Mouse (Mus musculus): Measurements from ENCODE around the gene Caskin2. TPM values are rescaled to one million over a fixed set of nuclear protein-coding genes. Genes with fewer than 3 reads are reported as not detected.

The Caskin2 gene
- polyA plus RNA-seq, 1 experiment from 2014 or later, result 20.1 TPM

GRCm38 (mm10) chr11:115777487-115778335, 35.7 kb downstream of the Caskin2 start:
- H3K4me1 ChIP-seq, result peaks cover 73% of the 10 kb centered on the region
- H3K27ac ChIP-seq (replicated peaks), result peak overlapping the region; percentile 98
- H3K36me3 ChIP-seq, result peaks cover 31% of the 10 kb centered on the region
- H3K27me3 ChIP-seq (replicated peaks), result no peaks in the 10 kb centered on the region
- H3K9ac ChIP-seq, result peak overlapping the region; percentile 64
- no peak overlapping the region for H3K4me2 ChIP-seq
- 87% methylated on average over 17 of the region's 17 CpGs for WGBS
- ATAC-seq (ENCODE audit: extremely low read depth, insufficient number of reproducible peaks, low FRiP score, low TSS enrichment), result no peak
- H3K4me3 ChIP-seq, result no peak overlapping the region
- no peaks in the 10 kb centered on the region for H3K9me3 ChIP-seq

- WGBS, result 68% methylated on average over 9 of the region's 9 CpGs
- H3K4me2 ChIP-seq, result peak overlapping the region; percentile 44; the same call in 1 of the 2 replicates
- peaks cover 73% of the 10 kb centered on the region for H3K4me1 ChIP-seq
- ATAC-seq (ENCODE audit: extremely low read depth, insufficient number of reproducible peaks, low FRiP score, low TSS enrichment), result no peak
- H3K9ac ChIP-seq, result peak overlapping the region; percentile 64
- no peaks in the 10 kb centered on the region for H3K9me3 ChIP-seq
- H3K4me3 ChIP-seq, result no peak overlapping the region
- peak overlapping the region; percentile 98 for H3K27ac ChIP-seq (replicated peaks)
- no peaks in the 10 kb centered on the region for H3K27me3 ChIP-seq (replicated peaks)
- H3K36me3 ChIP-seq, result peaks cover 33% of the 10 kb centered on the region
These were observed 36.5 kb downstream of the Caskin2 start for GRCm38 (mm10) chr11:115776954-115777353.

GRCm38 (mm10) chr11:115775821-115776665, 37.4 kb downstream of the Caskin2 start:
- peak overlapping the region; percentile 98 for H3K27ac ChIP-seq (replicated peaks)
- no peaks in the 10 kb centered on the region for H3K9me3 ChIP-seq
- peak overlapping the region; percentile 44 for H3K4me2 ChIP-seq
- peaks cover 24% of the 10 kb centered on the region for H3K36me3 ChIP-seq
- H3K27me3 ChIP-seq (replicated peaks), result no peaks in the 10 kb centered on the region
- peak overlapping the region; percentile 64 for H3K9ac ChIP-seq
- peaks cover 66% of the 10 kb centered on the region for H3K4me1 ChIP-seq
- ATAC-seq (ENCODE audit: extremely low read depth, insufficient number of reproducible peaks, low FRiP score, low TSS enrichment), result no peak
- WGBS, result 41% methylated on average over 18 of the region's 18 CpGs
- no peak overlapping the region for H3K4me3 ChIP-seq

GRCm38 (mm10) chr11:115774653-115775052, 38.8 kb downstream of the Caskin2 start:
- Histone ChIP-seq H3K9me3 (no peaks in the 10 kb centered on the region), H3K4me3 (no peak overlapping the region), H3K27ac (replicated peaks) (0 out of 2 replicates have a peak overlapping the region, but pooled peaks have one; percentile 4), H3K36me3 (peaks cover 22% of the 10 kb centered on the region), H3K27me3 (replicated peaks) (no peaks in the 10 kb centered on the region), H3K4me1 (peaks cover 66% of the 10 kb centered on the region), H3K9ac (0 out of 2 replicates have a peak overlapping the region, but pooled peaks have one; percentile 24), H3K4me2 (no peak overlapping the region)
- WGBS, result 48% methylated on average over 4 of the region's 4 CpGs
- ATAC-seq (ENCODE audit: extremely low read depth, insufficient number of reproducible peaks, low FRiP score, low TSS enrichment), result no peak

GRCm38 (mm10) chr11:115768896-115769295, 44.5 kb downstream of the Caskin2 start:
- WGBS, result 76% methylated on average over 3 of the region's 3 CpGs
- peak overlapping the region; percentile 84 for H3K27ac ChIP-seq (replicated peaks)
- no peaks in the 10 kb centered on the region for H3K27me3 ChIP-seq (replicated peaks)
- H3K4me1 ChIP-seq, result peaks cover 52% of the 10 kb centered on the region
- H3K9ac ChIP-seq, result peak overlapping the region; percentile 53
- peak overlapping the region; percentile 49 for H3K4me2 ChIP-seq
- ATAC-seq (ENCODE audit: extremely low read depth, insufficient number of reproducible peaks, low FRiP score, low TSS enrichment), result no peak
- H3K36me3 ChIP-seq, result peaks cover 21% of the 10 kb centered on the region
- no peaks in the 10 kb centered on the region for H3K9me3 ChIP-seq
- H3K4me3 ChIP-seq, result no peak overlapping the region

GRCm38 (mm10) chr11:115766981-115767380, 46.5 kb downstream of the Caskin2 start:
- H3K27ac ChIP-seq (replicated peaks), result peak overlapping the region; percentile 99
- H3K36me3 ChIP-seq, result peaks cover 8% of the 10 kb centered on the region
- no peaks in the 10 kb centered on the region for H3K9me3 ChIP-seq
- peak overlapping the region; percentile 92 for H3K4me2 ChIP-seq
- peak overlapping the region; percentile 93 for H3K4me3 ChIP-seq
- peak overlapping the region; percentile 99 for H3K9ac ChIP-seq
- H3K27me3 ChIP-seq (replicated peaks), result no peaks in the 10 kb centered on the region
- 75% methylated on average over 8 of the region's 8 CpGs for WGBS
- no peak for ATAC-seq (ENCODE audit: extremely low read depth, insufficient number of reproducible peaks, low FRiP score, low TSS enrichment)
- H3K4me1 ChIP-seq, result peaks cover 52% of the 10 kb centered on the region

GRCm38 (mm10) chr11:115766356-115766943, 47.0 kb downstream of the Caskin2 start:
- Histone ChIP-seq H3K9me3 (no peaks in the 10 kb centered on the region), H3K4me2 (peak overlapping the region; percentile 92), H3K27me3 (replicated peaks) (no peaks in the 10 kb centered on the region), H3K27ac (replicated peaks) (peak overlapping the region; percentile 99), H3K4me1 (peaks cover 52% of the 10 kb centered on the region), H3K9ac (peak overlapping the region; percentile 99), H3K4me3 (peak overlapping the region; percentile 93), H3K36me3 (peaks cover 8% of the 10 kb centered on the region)
- WGBS, result 28% methylated on average over 13 of the region's 13 CpGs
- no peak for ATAC-seq (ENCODE audit: extremely low read depth, insufficient number of reproducible peaks, low FRiP score, low TSS enrichment)

GRCm38 (mm10) chr11:115765607-115766141, 47.8 kb downstream of the Caskin2 start:
- Histone ChIP-seq H3K4me1 (peaks cover 47% of the 10 kb centered on the region), H3K27me3 (replicated peaks) (no peaks in the 10 kb centered on the region), H3K4me3 (peak overlapping the region; percentile 93), H3K36me3 (peaks cover 8% of the 10 kb centered on the region), H3K27ac (replicated peaks) (peak overlapping the region; percentile 99), H3K9me3 (no peaks in the 10 kb centered on the region), H3K4me2 (peak overlapping the region; percentile 92), H3K9ac (peak overlapping the region; percentile 99)
- under 1% methylated on average over 34 of the region's 34 CpGs for WGBS
- peak; percentile 53; the same call in 1 of the 2 replicates for ATAC-seq (ENCODE audit: extremely low read depth, insufficient number of reproducible peaks, low FRiP score, low TSS enrichment)

- peaks cover 42% of the 10 kb centered on the region for H3K4me1 ChIP-seq
- H3K9ac ChIP-seq, result peak within 1 kb of the TSS; percentile 99
- no peaks in the 10 kb centered on the region for H3K9me3 ChIP-seq
- peaks cover 8% of the 10 kb centered on the region for H3K36me3 ChIP-seq
- ATAC-seq (ENCODE audit: extremely low read depth, insufficient number of reproducible peaks, low FRiP score, low TSS enrichment), result peak; percentile 95
- peak within 1 kb of the TSS; percentile 92 for H3K4me2 ChIP-seq
- peak within 1 kb of the TSS; percentile 99 for H3K27ac ChIP-seq (replicated peaks)
- H3K27me3 ChIP-seq (replicated peaks), result no peaks in the 10 kb centered on the region
- H3K4me3 ChIP-seq, result peak within 1 kb of the TSS; percentile 93
- under 1% methylated on average over 32 of the region's 32 CpGs for WGBS
These were observed 48.3 kb downstream of the Caskin2 start, which contains the start of gene Tmem94 for GRCm38 (mm10) chr11:115765103-115765606. Gene Tmem94 (plus strand): TSS chr11:115765433.

GRCm38 (mm10) chr11:115764698-115765097, 48.7 kb downstream of the Caskin2 start:
- H3K9me3 ChIP-seq, result no peaks in the 10 kb centered on the region
- WGBS, result 34% methylated on average over 2 of the region's 2 CpGs
- H3K9ac ChIP-seq, result peak overlapping the region; percentile 78
- peak overlapping the region; percentile 92 for H3K4me2 ChIP-seq
- H3K27me3 ChIP-seq (replicated peaks), result no peaks in the 10 kb centered on the region
- H3K4me3 ChIP-seq, result peak overlapping the region; percentile 93
- peaks cover 38% of the 10 kb centered on the region for H3K4me1 ChIP-seq
- ATAC-seq (ENCODE audit: extremely low read depth, insufficient number of reproducible peaks, low FRiP score, low TSS enrichment), result no peak
- peaks cover 8% of the 10 kb centered on the region for H3K36me3 ChIP-seq
- peak overlapping the region; percentile 64; the same call in 1 of the 2 replicates for H3K27ac ChIP-seq (replicated peaks)

Measured in heart, embryonic 13.5 days (tissue).